Mouse (Mus musculus) hindbrain, postnatal 0 days (tissue): ENCODE results near the gene Fkbp1a. TPM values are rescaled to one million over a fixed set of nuclear protein-coding genes. Genes with fewer than 3 reads are reported as not detected.

Experiments
- ATAC-seq: fragments of 200-750 bp; cut with Nextera tagmentation; 2 replicates; pipeline ENCODE4 v1.8.0; 2017; ENCODE audit warnings: mild to moderate bottlenecking, moderate TSS enrichment, moderate library complexity
- DNase-seq: peaks from one replicate; pipeline ENCODE4 v3.0.0-alpha.2; 2015; ENCODE audit warnings: low spot score
- H3K27ac ChIP-seq: fragments of 300-500 bp; sonication (generic); 2 replicates; pipeline ENCODE4 v1.5.1; 2014; ENCODE audit warnings: mild to moderate bottlenecking
- H3K27me3 ChIP-seq: fragments of 300-500 bp; sonication (generic); 2 replicates; pipeline ENCODE4 v1.6.1; 2014; ENCODE audit warnings: low read length, mixed read lengths; ENCODE audit not compliant: insufficient read depth
- H3K36me3 ChIP-seq: fragments of 300-500 bp; sonication (generic); 2 replicates; pipeline ENCODE4 v1.6.1; 2014; ENCODE audit warnings: low read length, mixed read lengths; ENCODE audit not compliant: insufficient read depth
- H3K4me1 ChIP-seq: fragments of 300-500 bp; sonication (generic); 2 replicates; pipeline ENCODE4 v1.6.1; 2014; ENCODE audit warnings: antibody characterized with exemption, low read length, mixed read lengths; ENCODE audit not compliant: insufficient read depth
- H3K4me2 ChIP-seq: fragments of 300-500 bp; sonication (generic); 2 replicates; pipeline ENCODE4 v1.6.1; 2014; ENCODE audit warnings: low read depth, mild to moderate bottlenecking, low read length, moderate library complexity, mixed read lengths
- H3K4me3 ChIP-seq: fragments of 300-500 bp; sonication (generic); 2 replicates; pipeline ENCODE4 v1.5.1; 2014; ENCODE audit warnings: low read length
- H3K9ac ChIP-seq: fragments of 300-500 bp; sonication (generic); replicated peaks from 2 replicates; pipeline ENCODE4 v1.6.1; 2014; ENCODE audit warnings: mild to moderate bottlenecking, low read length, moderate library complexity, mixed read lengths
- H3K9me3 ChIP-seq: fragments of 300-500 bp; sonication (generic); 2 replicates; pipeline ENCODE4 v1.6.1; 2016; ENCODE audit warnings: low read length, mixed read lengths
- CTCF ChIP-seq: IDR thresholded peaks from 2 replicates; pipeline ENCODE4 v1.5.1; 2016; ENCODE audit warnings: antibody characterized with exemption, control low read depth, low read depth
- WGBS: fragments of 180-500 bp; shearing (Covaris S2); extraction: QIAGEN DNeasy Blood & Tissue Kit; methylation state at CpG from one replicate; pipeline ENCODE4 v1.1.7; 2014; 5-methylcytosine and 5-hydroxymethylcytosine counted together
- polyA plus RNA-seq: library from polyadenylated mRNA; unstranded; fragments of >200 nt; fragmentation: Nextera tagmentation; extraction: Ambion mirVana; gene quantifications from 2 replicates; pipeline ENCODE4 v1.2.1, GENCODE M21; 2015
- total RNA-seq: library from RNA; depleted of rRNA; stranded (reverse); fragments of >200 nt; gene quantifications from 2 replicates; pipeline ENCODE4 v1.2.3, GENCODE M21; 2014

The Fkbp1a gene
- total and polyA plus RNA-seq, 2 experiments from 2014 or later: 64.5 to 624 TPM

DNA sequence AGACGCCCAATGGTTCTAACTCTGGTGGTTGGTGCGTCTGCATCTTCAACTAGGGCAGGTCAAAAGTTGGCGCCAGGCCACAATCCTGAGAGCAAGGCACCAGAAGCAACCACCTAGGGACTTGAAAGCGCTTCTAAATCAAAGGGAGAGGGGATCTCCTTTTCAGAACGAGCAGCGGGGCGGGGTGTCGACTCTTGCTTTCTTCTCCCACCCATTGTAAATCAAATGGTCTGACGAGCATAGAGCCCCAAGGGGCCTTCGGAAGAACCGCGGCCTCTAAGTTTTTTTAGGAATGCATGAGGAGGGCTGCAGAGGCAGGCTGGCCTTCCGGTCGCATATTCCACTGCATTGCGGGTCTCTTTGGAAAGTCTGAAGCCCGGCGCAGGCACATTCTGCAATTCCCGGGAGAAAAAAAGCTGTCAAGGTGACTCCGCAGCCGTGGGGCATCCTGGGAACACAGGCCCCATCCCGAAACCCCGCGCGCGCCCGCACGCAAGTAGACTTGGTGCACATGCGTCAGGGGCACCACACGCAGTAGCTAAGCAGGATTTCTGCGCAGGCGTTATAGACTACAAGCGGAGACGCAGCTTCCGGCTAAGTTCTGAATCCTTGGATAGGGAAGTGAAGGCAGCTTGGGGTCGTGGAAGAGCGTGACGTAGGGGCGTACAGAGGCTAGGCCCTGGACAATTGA is 33.6 kb downstream of the Fkbp1a start:
- peak overlapping the region; percentile 41 for H3K4me3 ChIP-seq
- H3K36me3 ChIP-seq: no peaks in the 10 kb centered on the region
- no peak for TF ChIP-seq CTCF
- WGBS: under 1% methylated on average over 38 of the region's 38 CpGs
- DNase-seq (peak; percentile 97), ATAC-seq (peak; percentile 96)
- H3K4me2 ChIP-seq: peak overlapping the region; percentile 78
- no peaks in the 10 kb centered on the region for H3K27me3 ChIP-seq
- H3K9me3 ChIP-seq: no peaks in the 10 kb centered on the region
- H3K9ac ChIP-seq: peak overlapping the region; percentile 49
- H3K27ac ChIP-seq: peak overlapping the region; percentile 88
- H3K4me1 ChIP-seq: peaks cover 7% of the 10 kb centered on the region; the same call in 1 of the 2 replicates

DNA sequence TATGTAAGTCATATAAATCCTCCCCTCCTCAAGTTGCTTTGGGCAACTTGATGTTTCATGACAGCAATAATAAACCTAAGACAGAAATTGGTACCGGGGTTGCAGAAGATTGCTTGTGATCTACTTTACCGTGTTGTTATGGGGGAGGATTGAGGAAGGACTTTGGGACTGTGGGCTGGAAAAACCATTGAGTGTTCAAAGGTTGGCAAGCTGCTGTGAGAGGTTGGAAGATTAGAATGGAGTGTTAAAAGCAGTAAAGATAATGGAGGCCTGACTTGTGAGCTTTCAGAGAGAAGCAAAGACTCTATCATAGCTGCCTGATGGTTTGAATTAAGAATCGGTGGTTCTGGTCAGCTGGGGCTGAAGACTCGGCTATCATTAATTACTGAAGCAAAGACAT is 36.9 kb downstream of the Fkbp1a start:
- WGBS: 82% methylated on average over 4 of the region's 4 CpGs
- H3K9ac ChIP-seq: no peak overlapping the region

DNA sequence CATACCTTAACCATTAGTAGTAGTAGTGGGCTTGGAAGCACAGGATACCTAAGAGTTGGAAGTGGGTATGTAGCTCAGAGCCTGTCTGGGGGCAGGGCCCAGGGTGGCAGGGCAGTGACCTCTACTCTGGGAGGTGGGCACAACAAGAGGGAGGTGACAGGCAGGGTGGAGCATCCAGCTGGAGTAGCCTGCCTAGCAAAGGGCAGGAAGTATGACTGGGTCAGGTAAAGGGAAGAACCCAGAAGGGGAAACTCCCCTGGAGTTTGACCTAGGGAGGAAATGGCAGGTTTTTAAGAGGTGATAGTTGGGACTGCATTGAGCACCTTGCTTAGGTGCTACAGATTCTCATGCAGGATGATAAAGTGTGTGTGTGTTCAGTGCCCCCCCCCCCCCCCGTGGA is 38.7 kb downstream of the Fkbp1a start:
- no peaks in the 10 kb centered on the region for H3K27me3 ChIP-seq
- 22% methylated on average over 1 of the region's 1 CpGs for WGBS

More for the DNA sequence above, 36.9 kb downstream of the Fkbp1a start:
- no peak for TF ChIP-seq CTCF
- Histone ChIP-seq H3K4me3 (no peak overlapping the region), H3K4me1 (peaks cover 7% of the 10 kb centered on the region; the same call in 1 of the 2 replicates), H3K27me3 (no peaks in the 10 kb centered on the region), H3K9me3 (no peaks in the 10 kb centered on the region), H3K27ac (no peak overlapping the region), H3K36me3 (no peaks in the 10 kb centered on the region), H3K4me2 (no peak overlapping the region)
- DNase-seq: no peak
- no peak for ATAC-seq

DNA sequence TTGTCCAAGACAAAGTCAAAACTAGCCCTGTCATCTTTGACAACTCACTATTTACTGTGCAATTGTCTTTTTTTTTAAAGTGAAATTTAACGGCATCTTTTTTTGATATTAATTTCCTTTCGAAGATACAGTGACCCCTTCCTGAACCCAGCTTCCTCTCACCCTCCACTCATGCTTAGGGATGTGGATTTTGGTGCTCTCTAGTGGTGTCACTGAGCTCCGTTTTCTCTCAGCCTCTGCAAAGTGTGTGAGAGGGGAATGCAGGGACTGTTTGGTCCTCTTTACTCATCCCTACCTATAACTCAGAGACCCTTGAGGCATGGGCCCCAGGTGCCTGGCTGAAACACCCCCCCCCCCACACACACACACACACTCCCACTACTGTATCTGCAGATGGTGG is 43.7 kb downstream of the Fkbp1a start:
- DNase-seq (no peak), ATAC-seq (no peak)
- Histone ChIP-seq H3K27me3 (no peaks in the 10 kb centered on the region), H3K4me2 (no peak overlapping the region), H3K27ac (no peak overlapping the region), H3K9ac (no peak overlapping the region), H3K36me3 (no peaks in the 10 kb centered on the region), H3K4me1 (no peaks in the 10 kb centered on the region), H3K9me3 (no peaks in the 10 kb centered on the region), H3K4me3 (no peak overlapping the region)
- TF ChIP-seq CTCF: 0 out of 2 replicates have a peak, but pooled peaks have one; percentile 35
- WGBS: 61% methylated on average over 3 of the region's 3 CpGs

More for the DNA sequence above, 38.7 kb downstream of the Fkbp1a start:
- Histone ChIP-seq H3K4me1 (peaks cover 4% of the 10 kb centered on the region; the same call in 1 of the 2 replicates), H3K9ac (no peak overlapping the region), H3K36me3 (no peaks in the 10 kb centered on the region), H3K9me3 (no peaks in the 10 kb centered on the region), H3K4me2 (no peak overlapping the region), H3K27ac (no peak overlapping the region), H3K4me3 (no peak overlapping the region)
- ATAC-seq (no peak), DNase-seq (no peak)
- TF ChIP-seq CTCF: no peak

DNA sequence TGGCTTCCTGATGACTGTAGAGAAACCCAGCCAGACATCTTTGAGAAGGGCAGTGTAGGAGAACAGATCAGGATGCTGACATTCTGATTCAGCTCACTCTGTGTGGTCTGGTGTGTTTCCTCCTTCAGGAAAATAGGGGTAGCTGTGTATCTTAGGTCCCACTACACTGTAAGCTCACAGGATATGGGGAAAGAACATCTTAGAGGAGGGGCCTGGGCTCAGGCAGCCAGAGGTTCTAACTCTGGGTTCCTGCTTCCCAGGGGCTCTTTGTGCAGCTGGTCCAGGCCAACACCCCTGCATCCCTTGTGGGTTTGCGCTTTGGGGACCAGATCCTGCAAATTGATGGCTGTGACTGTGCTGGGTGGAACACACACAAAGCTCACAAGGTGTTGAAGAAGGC is 44.5 kb downstream of the Fkbp1a start:
- 95% methylated on average over 1 of the region's 1 CpGs for WGBS
- no peak for ATAC-seq
- no peak overlapping the region for H3K9ac ChIP-seq

DNA sequence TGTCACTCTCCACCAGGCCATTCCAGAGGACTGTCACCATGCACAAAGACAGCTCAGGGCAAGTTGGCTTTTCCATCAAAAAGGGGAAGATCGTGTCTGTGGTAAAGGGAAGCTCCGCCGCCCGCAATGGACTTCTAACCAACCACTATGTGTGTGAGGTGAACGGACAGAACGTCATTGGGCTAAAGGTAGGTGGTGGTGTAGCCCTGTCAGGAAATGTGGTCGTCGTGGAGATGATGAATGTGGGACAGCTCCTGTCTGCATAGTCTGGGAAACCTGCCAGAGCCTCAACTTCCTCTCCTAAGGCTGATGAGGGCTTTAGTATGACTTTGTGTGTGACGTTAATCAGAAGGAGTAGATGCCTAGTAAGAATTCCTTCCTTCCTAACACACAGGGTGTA is 45.0 kb downstream of the Fkbp1a start:
- TF ChIP-seq CTCF: no peak
- no peak overlapping the region for H3K9ac ChIP-seq
- H3K4me3 ChIP-seq: no peak overlapping the region
- H3K27me3 ChIP-seq: no peaks in the 10 kb centered on the region
- no peak overlapping the region for H3K27ac ChIP-seq
- no peaks in the 10 kb centered on the region; the same call in 1 of the 2 replicates for H3K36me3 ChIP-seq
- ATAC-seq (no peak), DNase-seq (no peak)
- H3K4me1 ChIP-seq: no peaks in the 10 kb centered on the region
- no peak overlapping the region for H3K4me2 ChIP-seq
- no peaks in the 10 kb centered on the region for H3K9me3 ChIP-seq
- 72% methylated on average over 9 of the region's 9 CpGs for WGBS

More for the DNA sequence above, 44.5 kb downstream of the Fkbp1a start:
- Histone ChIP-seq H3K4me1 (no peaks in the 10 kb centered on the region), H3K4me2 (no peak overlapping the region), H3K4me3 (no peak overlapping the region), H3K27ac (no peak overlapping the region), H3K9me3 (no peaks in the 10 kb centered on the region), H3K36me3 (no peaks in the 10 kb centered on the region; the same call in 1 of the 2 replicates), H3K27me3 (no peaks in the 10 kb centered on the region)
- DNase-seq: no peak
- TF ChIP-seq CTCF: no peak

DNA sequence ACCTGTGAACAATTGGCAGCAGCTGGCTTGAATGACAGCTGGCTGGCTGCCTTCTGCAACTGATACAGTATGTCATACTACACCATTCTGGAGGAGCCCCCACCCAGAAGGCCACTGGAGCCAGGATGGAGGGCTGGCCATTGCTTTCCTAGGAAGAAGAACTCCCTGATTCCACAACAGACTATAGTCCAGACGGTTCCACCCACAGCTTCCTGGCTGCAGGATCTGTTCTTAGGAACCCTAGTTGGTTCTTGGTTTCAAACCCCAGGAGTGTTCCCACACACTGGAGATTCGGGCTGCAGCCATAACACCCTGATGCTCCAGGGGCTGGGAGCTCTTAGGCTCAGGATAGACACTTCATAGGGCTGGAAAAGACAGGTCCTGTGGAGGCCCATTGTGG is 55.8 kb downstream of the Fkbp1a start:
- DNase-seq: no peak
- H3K27ac ChIP-seq: no peak overlapping the region
- no peak for TF ChIP-seq CTCF
- H3K9ac ChIP-seq: no peak overlapping the region
- peaks cover 15% of the 10 kb centered on the region for H3K36me3 ChIP-seq
- H3K27me3 ChIP-seq: no peaks in the 10 kb centered on the region
- WGBS: 89% methylated on average over 2 of the region's 2 CpGs
- no peak for ATAC-seq
- peaks cover 3% of the 10 kb centered on the region for H3K4me1 ChIP-seq
- no peak overlapping the region for H3K4me3 ChIP-seq
- H3K4me2 ChIP-seq: no peak overlapping the region
- no peaks in the 10 kb centered on the region for H3K9me3 ChIP-seq
